Mouse (Mus musculus) heart, postnatal 10 days (tissue): ENCODE results near the gene Cuedc1. TPM values are rescaled to one million over a fixed set of nuclear protein-coding genes. Genes with fewer than 3 reads are reported as not detected.

Experiments
- DNase-seq, 2 experiments: peaks; one replicate each; pipeline ENCODE4 v3.0.0; 2021
- intact Hi-C: fragments of 180-260 bp; cut with DNase I; formaldehyde crosslinking; loops from one replicate; pipeline ENCODE4 v1.15.1; 2025
- total RNA-seq, 2 experiments: library from RNA; stranded (reverse); gene quantifications; 2 replicates each; pipeline ENCODE4 v1.2.3; 2021

Cuedc1 gene
- total RNA-seq, 2 experiments from 2014 or later, result 45.6 to 48.4 TPM

DNA sequence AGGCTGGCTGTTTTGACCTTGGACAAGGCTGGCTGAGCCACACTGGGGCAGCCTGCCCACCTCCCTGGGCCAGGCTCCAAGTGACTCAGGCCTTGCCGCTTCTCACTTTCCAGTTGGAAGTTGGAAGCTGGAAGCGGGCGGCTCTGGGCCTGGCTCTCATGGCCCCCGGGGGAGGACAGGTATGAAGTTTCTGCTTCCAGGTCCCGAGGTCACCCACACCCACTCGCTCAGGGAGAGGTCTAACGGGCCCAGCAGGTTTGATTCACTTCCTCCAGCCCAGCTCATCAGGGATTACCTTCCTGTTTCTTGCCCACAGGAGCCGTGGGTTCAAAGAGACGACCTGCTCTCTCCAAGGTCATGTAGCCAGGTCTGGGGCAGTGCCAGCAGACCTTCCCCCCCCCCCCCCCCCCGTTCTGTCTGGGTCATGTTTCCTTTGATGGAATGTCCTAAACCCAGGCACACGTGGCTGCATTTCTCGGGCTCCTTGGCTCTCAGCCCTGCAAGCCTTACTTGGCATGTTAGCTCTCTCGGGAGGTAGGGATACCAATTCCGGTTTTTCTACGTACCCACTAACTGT is 67.0 kb downstream of the Cuedc1 start:
- peak; percentile 85 to 90 for DNase-seq
- intact Hi-C loops, result loop anchor here (5.0 kb wide), 1 partner anchor 68 kb away; the partner anchor contains the start of gene Cuedc1

GRCm38 (mm10) chr11:88165683-88166364 is 68.0 kb downstream of the Cuedc1 start:
- intact Hi-C loops, result no loop called here
- DNase-seq, result no peak

GRCm38 (mm10) chr11:88166471-88166870 is 68.6 kb downstream of the Cuedc1 start:
- intact Hi-C loops, result no loop called here
- no peak for DNase-seq

GRCm38 (mm10) chr11:88168611-88169010 is 70.8 kb downstream of the Cuedc1 start:
- intact Hi-C loops, result no loop called here
- no peak for DNase-seq

DNA sequence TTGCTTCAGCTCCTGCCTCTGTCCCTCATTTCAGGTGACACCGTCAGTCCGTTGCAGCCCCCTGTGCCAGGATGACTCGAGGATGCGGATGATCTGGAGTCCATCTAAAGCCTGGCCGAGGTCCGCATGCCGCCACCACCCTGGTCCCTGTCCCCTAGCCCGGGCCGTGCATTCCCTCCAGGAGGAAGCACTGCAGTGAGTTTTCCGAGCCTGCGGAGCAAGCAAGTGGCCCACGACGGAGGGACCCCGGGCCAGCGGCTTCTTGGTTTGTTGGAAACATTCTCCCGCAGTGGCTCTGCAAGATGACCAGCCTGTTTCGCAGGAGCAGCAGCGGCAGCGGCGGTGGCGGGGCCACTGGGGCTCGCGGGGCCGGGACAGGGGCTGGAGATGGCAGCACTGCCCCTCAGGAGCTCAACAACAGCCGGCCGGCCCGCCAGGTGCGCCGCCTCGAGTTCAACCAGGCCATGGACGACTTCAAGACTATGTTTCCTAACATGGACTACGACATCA is 71.7 kb downstream of the Cuedc1 start:
- DNase-seq, result no peak
- intact Hi-C loops, result no loop called here

- intact Hi-C loops, result no loop called here
- no peak for DNase-seq
Observed at GRCm38 (mm10) chr11:88170606-88171005, 72.7 kb downstream of the Cuedc1 start.

DNA sequence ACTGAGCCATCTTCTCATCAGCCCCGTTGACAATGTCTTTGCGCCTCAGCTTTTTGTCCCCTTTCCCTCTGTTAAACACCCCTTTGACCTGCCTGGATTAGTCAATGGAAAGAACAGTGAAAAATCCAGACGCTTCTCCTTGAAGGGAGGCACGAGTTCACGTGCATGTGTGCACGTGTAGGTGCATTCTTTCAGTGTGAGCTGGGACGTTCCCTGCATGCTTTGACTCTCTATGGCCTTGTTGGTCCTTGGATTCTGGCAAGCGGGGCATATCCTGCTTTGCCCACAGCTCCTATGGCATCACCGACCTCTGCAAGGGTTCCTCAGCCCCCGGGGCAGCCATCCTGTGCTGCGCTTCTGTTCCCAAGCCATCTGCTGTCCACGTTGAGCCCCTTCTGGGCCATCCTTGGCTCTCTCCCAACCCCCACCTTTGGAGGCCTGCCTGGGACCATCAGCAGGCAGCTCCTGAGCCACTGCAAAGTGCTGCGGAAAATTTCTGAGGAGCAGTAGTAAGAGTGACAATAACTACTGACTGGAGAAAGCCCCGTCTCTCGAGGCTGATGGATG is 74.1 kb downstream of the Cuedc1 start:
- intact Hi-C loops, result no loop called here

DNA sequence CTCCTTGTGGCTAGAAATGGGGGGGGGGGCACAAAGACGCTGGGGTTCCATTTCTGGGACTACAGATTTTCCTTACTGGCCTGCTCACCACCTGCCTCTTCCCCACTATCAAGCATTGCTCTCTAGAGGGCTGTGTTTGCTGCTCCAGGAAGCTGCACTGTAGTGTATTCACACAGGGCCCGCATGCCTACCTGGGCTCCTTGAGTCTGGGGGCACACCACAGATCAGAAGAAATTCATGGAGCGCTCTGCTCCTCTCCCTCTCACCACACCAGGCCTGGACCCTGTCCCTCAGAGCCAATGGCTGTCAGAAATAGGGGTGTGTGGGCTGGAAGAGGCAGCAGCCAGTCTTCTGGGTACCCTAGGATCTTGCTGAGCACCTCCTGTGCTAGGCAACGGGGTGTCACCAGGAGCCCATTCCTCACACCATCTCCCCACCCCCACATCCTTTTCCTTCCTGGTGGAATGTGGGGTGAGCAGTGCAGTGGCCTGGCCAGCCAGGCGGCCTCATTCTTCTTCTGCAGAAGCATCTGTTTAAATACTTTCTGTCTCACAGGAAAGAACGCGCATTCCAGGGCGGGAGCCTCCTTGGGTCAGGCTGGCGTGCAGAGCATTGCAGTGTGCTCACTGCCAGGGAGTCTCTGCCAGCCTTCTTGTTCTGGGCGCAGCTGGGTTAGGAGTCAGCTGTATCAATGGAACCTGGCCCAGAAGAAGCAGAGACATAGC is 74.9 kb downstream of the Cuedc1 start:
- intact Hi-C loops, result no loop called here
- peak; percentile 81 to 82 for DNase-seq

More for the DNA sequence above, 74.1 kb downstream of the Cuedc1 start:
- DNase-seq, result no peak

DNA sequence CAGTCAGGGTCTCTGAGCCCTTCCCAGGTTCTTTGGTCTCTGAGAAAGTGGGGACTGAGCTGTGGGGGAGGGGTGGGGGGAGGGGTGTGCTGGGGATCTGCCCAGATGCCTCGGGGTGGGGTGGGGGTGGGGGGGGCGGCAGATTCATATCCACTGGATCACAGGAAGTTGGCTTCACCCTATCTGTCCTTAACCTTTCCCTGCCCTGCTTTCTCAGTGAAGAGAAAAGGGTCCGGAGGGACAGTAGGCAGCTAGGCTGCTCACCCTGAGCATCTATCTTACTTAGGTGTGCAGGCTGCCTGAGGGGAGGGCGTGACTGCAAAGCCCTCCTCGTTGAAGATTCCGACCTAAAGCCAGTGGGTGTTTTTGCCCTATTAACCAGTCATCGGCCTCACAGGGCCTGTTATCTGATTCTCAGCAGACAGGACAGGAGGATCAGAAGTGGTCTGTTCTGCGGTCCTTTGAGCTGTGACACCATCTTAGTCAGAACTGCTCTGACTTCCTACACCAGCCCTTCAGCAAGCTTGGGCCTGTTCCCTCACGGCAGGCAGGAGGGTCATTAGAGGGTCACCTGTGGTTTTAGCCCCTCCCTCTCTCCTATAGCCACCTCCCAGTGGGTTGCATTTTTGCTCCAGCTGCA is 75.6 kb downstream of the Cuedc1 start:
- no peak for DNase-seq
- intact Hi-C loops, result no loop called here

DNA sequence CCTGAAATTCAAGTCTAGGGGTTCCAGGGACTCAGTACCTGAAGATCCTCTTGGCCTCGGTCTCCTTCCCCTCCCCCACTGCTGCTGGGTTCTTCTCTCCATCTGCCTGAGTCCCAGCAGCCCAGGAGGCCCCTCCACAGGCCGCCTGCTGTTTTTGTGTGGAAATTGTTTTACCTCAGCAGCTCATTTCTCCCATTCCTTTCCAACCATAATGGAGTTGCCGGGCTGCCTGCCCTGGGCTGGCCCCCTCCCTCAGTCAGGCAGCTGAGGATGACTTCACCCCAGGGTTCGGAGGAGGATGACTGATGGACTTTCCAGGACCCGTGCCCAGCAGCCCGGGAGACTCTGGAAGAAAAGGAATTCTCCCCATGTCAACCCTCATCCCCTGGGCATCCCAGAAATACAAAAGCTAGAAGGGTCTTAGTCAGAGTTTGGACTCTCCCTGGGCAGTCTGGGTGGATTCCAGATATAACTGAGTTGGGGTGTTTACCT is 82.7 kb downstream of the Cuedc1 start:
- intact Hi-C loops, result loop anchor here (2.0 kb wide), 1 partner anchor 18 kb away; no protein-coding TSS in a partner anchor

DNA sequence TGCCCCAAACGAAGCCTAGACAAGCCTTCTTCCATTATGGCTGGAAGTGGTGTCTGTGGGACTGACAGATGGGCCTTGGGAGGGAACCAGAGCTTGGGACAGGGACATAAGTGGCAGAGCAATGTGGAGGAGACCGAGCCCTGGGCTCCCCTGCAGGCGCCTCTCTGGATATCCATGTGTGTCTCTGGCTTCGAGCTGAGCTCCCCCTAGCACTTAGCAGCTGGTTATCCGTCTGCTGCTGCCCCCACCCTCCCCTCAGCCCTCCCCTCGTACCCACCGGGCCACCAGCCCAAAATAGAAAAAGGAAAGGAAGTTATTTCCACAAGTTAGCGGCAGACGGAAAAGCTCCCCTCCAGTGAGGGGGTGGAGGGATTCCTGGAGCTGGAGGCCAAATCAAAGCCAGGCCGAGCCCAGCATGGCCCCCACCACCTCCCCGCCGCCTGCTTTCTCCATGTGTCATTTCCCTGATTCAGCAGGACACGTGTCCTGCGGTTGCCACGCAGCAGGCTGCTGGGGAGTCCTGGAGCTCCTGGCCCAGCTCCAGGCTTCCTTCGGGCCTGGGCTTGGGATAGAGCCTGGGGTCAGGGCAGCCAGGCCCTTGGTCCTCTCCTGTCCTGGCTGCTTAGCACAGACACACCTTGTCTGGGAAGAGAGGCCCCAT is 83.2 kb downstream of the Cuedc1 start:
- intact Hi-C loops, result loop anchor here (2.0 kb wide), 1 partner anchor 18 kb away; no protein-coding TSS in a partner anchor
- peak; percentile 95 for DNase-seq

More for the DNA sequence above, 82.7 kb downstream of the Cuedc1 start:
- DNase-seq, result peak; percentile 68 to 77

- intact Hi-C loops, result no loop called here
- DNase-seq, result peak in 1 of 2 experiments; percentile 72
Observed at GRCm38 (mm10) chr11:88184632-88185180, 86.8 kb downstream of the Cuedc1 start.

- no peak for DNase-seq
- intact Hi-C loops, result no loop called here
Observed at GRCm38 (mm10) chr11:88186078-88186946, 88.5 kb downstream of the Cuedc1 start.

- DNase-seq, result no peak
- intact Hi-C loops, result no loop called here
Observed at GRCm38 (mm10) chr11:88186947-88187243, 89.0 kb downstream of the Cuedc1 start.

- peak; percentile 92 to 94 for DNase-seq
- intact Hi-C loops, result no loop called here
Observed at GRCm38 (mm10) chr11:88187417-88188133, 89.7 kb downstream of the Cuedc1 start.

- intact Hi-C loops, result no loop called here
- no peak for DNase-seq
Observed at GRCm38 (mm10) chr11:88188216-88188615, 90.4 kb downstream of the Cuedc1 start.

GRCm38 (mm10) chr11:88188635-88189034 is 90.8 kb downstream of the Cuedc1 start:
- intact Hi-C loops, result no loop called here
- no peak for DNase-seq

GRCm38 (mm10) chr11:88192595-88192994 is 94.7 kb downstream of the Cuedc1 start:
- intact Hi-C loops, result no loop called here
- DNase-seq, result peak in 1 of 2 experiments; percentile 29
